Mouse (Mus musculus): ENCODE results near the gene Apobec4.
A peak's percentile ranks its signal among the peaks of the same experiment; 100 is the strongest.

Apobec4 gene

DNA sequence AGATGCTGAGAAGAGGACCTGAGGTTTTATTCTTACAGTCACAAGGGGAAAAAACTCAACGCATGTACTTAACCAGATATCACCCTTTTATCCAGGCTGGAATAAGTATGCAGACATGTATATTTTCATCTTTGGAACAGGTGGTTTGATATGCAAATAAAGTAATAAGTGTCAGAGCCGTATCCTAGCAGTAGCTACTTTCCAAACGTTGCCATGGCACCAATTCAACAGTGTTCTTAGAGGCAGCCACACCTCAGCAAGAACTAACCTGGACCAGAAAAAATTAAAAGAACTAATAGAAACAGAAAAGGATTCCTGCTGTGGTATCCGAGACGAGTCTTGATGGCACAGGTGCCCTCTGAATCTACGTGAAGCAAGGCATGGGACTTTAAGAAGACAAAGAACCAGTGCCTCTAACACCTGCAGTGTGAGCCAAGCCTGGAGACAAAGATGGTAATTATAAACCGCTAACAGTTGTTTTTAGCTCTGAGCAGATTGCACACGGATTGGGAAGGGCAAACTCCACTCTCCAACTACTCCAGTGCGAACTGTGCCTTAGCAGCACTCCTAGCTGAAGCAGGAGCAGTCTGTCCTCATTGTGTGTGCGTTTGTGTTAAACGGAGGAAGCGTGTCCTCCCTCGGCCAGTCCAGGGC lies at the start of gene Apobec4:
Apobec4 (plus strand) TSS at position 240 of the 654 bp plus-strand sequence.
- DNase-seq (ENCODE audit: low read depth in 2 of 2, low spot score in 2 of 2), result no peak

DNA sequence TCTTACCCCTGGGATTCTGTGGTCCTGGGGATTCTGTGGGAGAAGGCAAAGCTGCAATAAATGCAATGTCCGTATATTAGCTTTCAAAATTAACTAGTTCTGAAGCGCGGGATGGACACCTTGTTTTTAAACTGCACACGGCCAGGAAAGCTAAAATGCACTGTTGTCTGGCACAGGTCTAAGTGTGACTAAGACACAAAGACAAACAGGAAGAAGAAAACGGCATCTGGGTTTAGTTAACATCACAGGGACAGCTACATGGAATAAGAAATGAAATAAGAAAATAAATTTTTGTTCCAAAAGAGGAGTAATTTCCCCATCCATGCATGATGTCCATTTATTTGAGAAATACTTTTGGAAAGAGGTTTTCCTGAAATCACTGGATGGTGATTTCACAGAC lies 49.3 kb upstream of the Apobec4 start:
- no peak for DNase-seq (ENCODE audit: low read depth in 2 of 2, low spot score in 2 of 2)

DNA sequence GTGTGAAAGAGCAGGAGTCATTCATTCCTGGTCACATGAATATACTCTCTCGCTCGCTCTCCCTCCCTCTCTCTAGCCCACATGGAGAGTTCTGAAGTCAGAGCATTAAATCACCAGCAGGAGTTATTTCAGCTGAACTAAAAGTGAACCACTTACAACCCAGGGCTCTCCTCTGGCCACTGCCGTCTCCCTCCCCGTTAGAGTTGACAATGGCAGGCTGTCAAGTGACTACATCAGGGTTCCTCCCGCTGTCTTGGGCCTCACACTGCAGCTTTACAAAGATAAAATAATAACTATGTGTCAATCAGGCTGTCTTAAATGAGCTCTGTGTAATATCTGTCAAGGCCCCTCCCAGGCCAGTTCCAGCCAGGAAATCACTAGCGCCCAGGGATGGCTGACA lies 47.4 kb upstream of the Apobec4 start:
- no peak for DNase-seq (ENCODE audit: low read depth in 2 of 2, low spot score in 2 of 2)

DNA sequence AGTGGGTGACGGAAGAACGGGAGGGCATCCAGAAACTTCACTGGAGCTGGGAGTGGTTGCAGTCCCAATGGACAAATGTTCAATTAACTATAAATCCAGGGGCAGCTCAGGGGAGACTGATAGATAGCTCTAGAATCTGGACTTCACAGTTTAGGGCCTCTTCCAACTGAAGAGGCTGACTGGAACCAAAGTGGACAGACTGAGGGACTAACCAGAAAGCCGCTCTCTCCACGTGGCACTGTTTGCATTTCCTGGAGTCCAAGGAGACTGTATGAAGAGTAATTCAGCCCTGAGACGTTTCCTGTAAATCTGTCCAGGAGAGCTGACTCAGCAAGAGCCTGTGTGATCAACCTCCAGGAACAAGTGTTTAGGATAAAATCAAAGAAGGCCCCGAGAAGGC lies 46.4 kb upstream of the Apobec4 start:
- DNase-seq (ENCODE audit: low read depth in 2 of 2, low spot score in 2 of 2), result no peak

DNA sequence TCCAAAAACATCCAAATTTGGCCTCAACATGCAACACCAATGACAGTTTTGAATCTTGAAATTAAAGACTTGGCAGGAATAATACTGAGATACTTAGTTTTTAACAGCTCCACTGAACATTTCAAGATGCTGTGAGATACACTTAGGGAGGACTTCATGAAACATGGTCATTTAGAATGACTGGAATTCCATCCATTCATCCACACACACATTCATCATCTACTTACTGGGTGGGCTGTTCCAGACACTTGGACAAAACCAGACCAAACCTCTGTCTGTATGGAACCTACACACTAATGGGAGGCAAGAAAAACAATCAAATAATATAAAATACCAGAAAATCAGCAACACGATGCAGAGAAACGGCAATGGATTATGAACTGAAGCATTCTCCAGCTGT lies 42.8 kb upstream of the Apobec4 start:
- no peak for DNase-seq (ENCODE audit: low read depth in 2 of 2, low spot score in 2 of 2)

DNA sequence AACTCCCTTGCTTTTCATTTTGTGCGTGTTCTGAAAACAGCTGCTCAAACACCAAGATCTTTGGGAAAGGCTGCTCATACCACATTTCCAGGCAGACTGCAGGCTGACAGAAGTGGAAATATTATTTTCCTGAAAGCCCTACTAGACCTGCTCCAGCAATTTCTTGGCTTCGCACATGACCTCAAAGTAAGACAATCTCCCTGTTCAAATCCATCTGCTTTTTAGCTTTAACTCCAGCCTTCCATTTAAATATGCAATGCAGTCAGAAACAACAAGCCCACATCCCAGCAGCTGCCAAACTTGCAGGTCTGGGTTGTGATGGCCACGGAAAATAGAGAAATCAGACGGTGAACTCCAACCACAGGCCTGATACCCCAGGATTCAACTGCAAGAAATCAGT lies 39.3 kb upstream of the Apobec4 start:
- DNase-seq (ENCODE audit: low read depth in 2 of 2, low spot score in 2 of 2), result no peak

DNA sequence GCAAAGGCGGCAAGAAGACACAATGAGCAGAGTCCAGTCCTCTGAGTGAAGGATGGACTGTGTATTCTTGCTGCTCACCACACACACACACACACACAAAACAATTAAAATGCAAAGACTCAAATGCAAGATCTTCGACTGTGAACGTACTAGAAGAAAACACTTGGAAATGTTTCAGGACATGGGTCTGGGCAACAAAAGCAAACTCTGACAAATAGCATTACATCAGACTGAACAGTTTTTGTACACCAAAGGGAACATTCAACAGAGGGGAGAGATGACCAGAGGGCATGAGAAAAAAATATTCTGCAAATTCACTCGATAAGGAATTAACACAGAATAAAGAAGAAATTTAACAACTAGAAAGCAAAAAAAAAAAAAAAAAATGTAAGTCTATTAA lies 36.4 kb upstream of the Apobec4 start:
- DNase-seq (ENCODE audit: low read depth in 2 of 2, low spot score in 2 of 2), result no peak

DNA sequence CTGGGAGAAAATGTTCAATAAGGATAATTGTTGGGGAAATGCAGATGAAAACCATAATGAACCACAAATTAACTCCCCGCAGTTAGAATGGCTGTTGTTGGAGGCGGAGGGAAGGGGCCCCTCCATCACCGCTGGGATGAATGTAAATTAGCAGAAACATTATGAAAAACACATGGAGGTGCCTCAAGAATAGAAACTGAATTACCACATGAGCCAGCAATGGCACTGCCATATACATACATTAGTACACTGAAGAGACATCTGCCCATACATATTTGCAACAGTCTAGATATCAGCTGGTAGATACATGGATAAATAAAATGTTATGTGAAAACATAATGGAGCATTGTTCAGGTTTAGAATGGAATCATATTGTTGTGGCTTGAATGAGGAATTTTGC lies 35.9 kb upstream of the Apobec4 start:
- no peak for DNase-seq (ENCODE audit: low read depth in 2 of 2, low spot score in 2 of 2)

DNA sequence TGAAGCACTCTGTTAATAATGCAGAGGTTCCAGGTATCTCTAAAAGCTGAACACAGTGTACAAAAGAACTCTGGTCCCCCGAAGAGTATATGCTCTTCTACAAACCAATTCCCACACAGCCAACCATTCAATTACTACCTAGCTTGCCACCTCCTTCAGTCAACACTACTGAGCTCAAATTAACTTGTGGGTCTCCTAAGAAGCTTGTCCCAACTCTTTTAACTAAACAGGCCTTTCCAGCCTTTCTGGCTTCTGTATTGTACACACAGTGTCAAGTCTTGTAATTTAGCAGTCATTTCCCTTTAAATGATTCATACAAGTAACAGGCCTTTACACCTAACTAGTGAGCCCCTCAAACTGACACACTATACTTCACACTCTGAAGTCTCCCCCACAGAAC lies 33.0 kb upstream of the Apobec4 start:
- DNase-seq (ENCODE audit: low read depth in 2 of 2, low spot score in 2 of 2), result no peak

DNA sequence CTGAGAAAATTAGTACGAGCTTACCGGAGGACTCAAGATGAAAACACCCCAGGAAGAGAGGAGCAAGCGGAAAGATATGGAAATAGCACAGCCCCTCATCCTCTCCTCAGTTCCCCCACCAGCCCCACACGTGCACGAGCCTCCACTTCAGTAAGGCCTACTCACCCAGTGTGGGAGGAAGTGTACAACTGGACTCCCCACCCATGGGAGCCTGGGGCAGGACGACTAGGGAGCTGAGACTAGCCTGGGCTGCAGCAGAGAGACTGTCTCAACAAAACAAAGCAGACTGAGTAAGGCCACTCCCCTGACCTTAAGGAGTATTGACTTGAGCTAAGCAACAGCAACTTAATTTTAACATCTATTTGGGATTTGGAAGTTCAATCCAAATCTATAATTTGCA lies 32.2 kb upstream of the Apobec4 start:
- no peak for DNase-seq (ENCODE audit: low read depth in 2 of 2, low spot score in 2 of 2)

DNA sequence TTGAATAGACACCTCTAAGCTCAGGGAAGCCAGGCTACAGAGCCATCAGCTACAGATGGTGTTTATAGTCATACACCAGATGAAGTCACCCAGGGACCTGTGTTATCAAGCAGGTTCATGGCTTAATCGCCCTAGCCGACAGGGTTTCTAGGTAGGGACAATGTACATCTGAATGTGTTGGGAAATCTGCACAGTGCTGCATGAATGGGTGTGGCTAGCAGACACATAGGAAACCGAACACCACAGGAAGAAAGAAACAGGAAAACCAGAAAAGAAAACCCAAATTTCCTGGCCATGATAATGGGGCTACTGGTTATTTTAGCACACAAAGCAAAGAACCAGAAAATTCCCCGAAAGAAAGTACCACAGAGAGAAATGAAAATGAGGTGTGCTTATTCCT lies 29.4 kb upstream of the Apobec4 start:
- DNase-seq (ENCODE audit: low read depth in 2 of 2, low spot score in 2 of 2), result no peak

DNA sequence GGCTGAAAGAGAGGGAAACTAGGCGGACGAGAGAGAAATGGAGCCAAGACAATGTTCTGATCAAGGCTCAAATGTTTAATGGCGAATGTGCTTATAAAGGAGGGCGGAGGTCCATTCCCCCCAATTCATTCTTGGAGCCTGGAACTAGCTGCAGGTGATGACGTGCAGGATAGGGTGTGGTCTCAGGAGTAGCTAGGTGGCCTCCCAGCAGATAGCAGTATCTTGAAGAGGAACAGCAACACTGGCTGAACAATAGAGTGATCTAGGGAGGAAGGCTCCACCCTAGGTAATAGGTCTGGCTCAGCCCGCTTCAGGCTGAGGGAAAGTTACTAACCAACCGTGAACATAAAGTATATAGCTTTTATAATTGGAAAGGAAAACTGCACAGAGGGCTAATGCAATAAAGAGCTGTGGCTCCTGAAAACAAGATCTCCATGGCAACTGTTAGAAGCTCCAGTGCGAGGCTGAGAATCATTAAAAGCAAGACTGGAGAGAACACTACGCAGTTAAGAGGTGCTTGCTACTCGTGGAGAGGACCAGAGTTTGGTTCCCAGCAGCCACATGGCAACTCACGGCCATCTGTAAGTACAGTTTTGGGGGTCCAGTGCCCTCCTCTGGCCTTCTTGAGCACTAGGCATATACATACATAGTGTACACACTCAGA lies 28.7 kb upstream of the Apobec4 start:
- DNase-seq (ENCODE audit: low read depth in 2 of 2, low spot score in 2 of 2), result no peak

DNA sequence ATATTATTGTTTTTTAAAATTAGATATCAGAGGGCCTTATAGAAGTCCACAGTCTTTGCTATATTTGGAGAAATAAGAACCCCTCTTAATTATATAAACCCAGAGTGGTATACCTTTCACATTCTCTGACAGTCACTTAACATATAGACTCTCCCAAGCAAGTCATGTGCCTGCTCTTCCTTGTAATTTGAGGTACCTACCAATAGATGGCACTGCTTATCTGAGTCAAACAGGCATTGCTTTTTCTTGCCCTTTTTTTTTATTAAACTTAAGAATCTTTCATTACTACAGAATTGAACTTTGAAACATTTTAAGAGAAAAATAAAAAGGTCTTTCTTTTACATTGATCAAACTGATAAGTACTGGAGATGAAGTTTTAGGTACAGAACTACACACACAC lies 26.1 kb upstream of the Apobec4 start:
- no peak for DNase-seq (ENCODE audit: low read depth in 2 of 2, low spot score in 2 of 2)

DNA sequence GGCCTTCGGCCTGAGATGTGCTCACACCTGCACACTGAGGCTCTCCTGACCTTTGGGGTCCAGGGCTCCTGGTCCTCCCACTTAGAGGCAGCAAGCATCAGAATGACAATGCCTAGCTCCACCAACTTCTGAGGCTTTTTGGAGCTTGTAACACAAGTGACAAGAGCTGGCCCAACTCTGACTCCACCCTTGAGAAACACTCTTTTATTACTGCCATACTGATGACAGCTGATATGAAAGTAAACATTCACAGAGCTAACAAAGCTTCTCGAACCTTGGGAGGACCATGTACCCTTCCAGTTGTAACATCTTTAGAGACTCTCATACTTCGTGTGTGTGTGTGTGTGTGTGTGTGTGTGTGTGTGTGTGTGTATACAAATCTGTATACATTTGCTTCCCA lies 24.3 kb upstream of the Apobec4 start:
- no peak for DNase-seq (ENCODE audit: low read depth in 2 of 2, low spot score in 2 of 2)

DNA sequence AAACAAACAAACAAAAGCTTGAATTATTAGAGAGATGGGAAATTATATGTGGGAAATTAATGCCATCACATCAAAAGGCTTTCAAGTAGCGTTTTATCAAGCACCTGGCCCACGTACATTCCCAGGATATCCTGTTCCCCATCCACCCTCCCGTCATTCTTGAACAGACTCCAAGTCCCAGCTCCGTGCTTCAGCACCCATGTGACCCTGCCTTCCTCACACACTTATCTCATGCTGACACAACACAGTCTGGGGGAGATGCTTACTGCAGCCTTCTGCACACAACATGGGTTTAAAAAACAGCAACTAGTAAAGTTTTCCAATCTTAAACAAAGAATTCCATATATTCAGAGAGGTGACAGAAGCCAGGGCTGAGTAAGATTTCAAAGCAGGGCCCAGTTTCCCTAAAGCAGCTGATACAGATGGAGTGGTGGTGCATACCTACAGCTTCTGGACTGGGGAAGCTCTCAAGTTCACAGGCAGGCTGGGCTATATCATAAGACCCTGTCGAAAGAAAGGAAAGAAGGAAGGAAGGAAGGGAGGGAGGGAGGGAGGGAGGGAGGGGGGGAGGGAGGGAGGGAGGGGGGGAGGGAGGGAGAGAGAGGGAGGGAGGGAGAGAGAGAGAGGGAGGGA lies 22.6 kb upstream of the Apobec4 start:
- no peak for DNase-seq (ENCODE audit: low read depth in 2 of 2, low spot score in 2 of 2)

DNA sequence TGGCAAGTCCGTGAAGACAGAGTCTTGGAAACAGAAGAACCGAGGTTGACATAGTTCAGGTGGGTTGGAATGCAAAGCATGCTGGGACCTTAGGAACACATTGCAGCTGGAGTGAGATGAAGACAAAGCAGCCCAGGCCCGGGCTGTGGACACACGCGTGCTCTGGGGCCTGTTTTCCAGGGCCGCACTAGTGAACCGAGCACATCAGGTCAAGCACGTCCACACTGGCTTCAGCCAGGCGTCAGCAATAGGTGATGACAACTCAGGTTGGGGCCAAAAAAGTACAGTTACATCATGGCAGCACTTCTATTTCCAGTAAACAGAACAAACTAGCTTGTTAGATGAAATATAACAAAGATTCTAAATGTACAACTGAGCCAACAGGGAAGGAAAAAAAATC lies 11.6 kb upstream of the Apobec4 start:
- no peak for DNase-seq (ENCODE audit: low read depth in 2 of 2, low spot score in 2 of 2)

DNA sequence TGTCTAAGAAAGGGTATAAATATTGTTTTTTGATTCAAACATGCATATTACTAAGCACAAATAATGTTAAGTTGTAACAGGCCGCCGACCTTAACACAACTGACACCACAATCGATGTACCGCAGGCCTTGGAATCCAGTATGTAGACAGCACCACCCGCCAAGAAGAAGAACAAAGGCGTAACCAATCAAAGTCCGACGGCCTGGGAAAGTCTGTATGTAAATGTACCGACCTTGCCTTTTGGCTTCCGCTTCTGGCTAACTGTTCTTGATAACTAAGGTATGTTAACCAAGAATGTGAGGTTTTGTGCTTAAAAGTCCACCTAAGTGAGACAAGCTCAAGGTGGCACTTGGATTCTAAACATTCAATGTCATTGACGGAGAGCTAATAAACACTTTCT lies 11.0 kb upstream of the Apobec4 start:
- no peak for DNase-seq (ENCODE audit: low read depth in 2 of 2, low spot score in 2 of 2)

DNA sequence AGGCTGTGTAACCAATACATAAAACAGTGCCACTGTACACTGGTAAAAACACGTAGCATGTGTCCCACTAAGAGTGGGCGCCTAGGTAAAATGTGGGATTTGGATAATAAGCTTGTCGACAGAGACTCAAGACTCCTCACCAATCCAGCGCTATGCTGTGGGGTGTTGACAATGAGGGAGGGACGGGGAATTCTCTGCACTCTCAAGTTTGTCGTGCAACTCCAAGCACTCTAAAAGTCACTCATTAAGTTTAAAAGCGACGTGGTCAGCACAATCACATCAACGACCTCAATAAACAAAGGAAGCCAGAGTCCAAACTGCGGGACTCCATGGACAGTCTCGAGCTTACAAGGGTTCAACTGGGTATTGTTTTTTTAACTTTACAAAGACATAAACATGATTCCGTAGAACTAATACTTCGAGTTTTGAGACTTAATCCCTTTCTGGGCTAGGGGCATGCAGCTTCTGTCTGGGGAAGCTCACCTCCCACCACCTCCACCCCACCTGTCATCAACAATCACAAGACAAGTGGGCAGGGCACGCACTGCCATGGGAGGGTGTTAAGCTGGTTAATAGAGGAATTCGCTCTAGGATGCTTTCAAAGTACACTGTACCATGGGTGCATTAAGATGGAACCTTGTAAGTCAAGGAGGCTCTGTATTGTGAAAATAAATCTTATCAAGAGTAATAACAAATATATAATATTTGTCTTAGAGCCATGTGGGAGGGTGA lies 7.1 kb upstream of the Apobec4 start:
- no peak for DNase-seq (ENCODE audit: low read depth in 2 of 2, low spot score in 2 of 2)

DNA sequence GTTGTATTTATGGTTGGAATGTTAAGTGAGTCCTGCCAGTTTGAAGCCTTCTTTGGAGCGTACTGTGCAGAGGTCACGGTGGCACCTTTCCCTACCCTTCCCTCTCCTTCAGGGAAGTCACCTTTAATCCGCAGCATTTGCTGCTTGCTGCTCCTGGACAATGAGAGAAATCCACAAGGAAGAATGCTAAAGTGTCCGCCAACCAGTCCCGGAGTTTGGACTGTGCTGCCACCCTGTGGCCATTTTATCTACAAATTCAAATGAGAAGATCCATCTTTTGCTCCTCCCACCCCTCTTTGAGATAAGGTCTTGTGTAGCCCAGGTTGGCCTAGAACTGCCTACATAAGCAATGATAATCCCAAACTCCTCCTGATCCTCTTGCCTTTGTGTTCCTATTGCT lies 3.9 kb upstream of the Apobec4 start:
- DNase-seq (ENCODE audit: low read depth in 2 of 2, low spot score in 2 of 2), result peak; percentile 24 to 60

DNA sequence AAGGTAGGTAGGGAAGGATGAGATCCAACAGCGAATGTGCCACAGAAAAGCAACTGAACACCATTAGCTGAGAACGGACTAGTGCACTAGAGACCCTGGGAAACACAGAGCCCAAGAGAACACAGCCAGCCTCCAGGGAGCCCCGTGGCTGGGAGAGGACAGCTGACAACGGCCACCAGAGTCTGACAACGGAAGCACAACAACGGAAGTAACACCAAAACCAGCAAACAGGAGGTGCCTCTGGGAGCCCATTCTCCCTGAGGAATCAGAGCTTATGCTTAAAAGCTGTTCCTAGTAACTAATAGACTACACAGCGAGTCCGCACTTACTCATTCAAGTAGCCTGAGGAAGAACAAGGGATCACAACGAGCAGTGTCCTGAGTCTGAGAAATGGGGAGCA lies 1.1 kb upstream of the Apobec4 start:
- no peak for DNase-seq (ENCODE audit: low read depth in 2 of 2, low spot score in 2 of 2)

DNA sequence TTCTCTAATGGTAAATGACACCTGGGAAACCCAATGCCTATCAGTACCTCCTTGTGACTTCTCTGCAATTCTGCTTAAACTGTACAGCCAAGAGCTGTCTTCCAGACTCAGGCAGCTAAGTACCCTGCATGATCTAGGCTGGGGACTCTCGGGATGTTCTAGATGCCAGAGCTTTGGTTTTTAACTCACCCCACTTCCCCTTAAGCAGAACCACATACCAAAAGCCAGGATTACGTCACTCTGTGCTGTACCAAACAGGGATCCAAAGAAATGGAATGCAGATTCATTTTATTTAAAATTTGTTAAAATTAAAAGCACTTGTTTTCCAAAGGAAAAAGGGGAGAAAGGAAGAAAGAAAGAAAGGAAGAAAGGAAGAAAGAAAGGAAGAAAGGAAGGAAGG lies 11.4 kb downstream of the Apobec4 start:
- no peak for DNase-seq (ENCODE audit: low read depth in 2 of 2, low spot score in 2 of 2)
